Mouse (Mus musculus) kidney, postnatal 0 days (tissue): ENCODE measurements around the gene C130026I21Rik. TPM values are rescaled to one million over a fixed set of nuclear protein-coding genes. Genes with fewer than 3 reads are reported as not detected.
A peak's percentile ranks its signal among the peaks of the same experiment; 100 is the strongest.

Experiments used
- ATAC-seq: fragments of 200-750 bp; cut with Nextera tagmentation; replicated peaks from 2 replicates; pipeline ENCODE4 v1.8.0; 2017; ENCODE audit warnings: low read depth, moderate number of reproducible peaks, moderate TSS enrichment, moderate library complexity; ENCODE audit not compliant: low FRiP score
- DNase-seq: peaks from one replicate; pipeline ENCODE4 v3.0.0-alpha.2; 2016; ENCODE audit warnings: low spot score
- H3K27ac ChIP-seq: fragments of 300-500 bp; sonication (generic); 2 replicates; pipeline ENCODE4 v1.5.1; 2014; ENCODE audit warnings: mild to moderate bottlenecking
- H3K27me3 ChIP-seq: fragments of 300-500 bp; sonication (generic); 2 replicates; pipeline ENCODE4 v1.6.1; 2014; ENCODE audit warnings: low read length, mixed read lengths; ENCODE audit not compliant: insufficient read depth
- H3K36me3 ChIP-seq: fragments of 300-500 bp; sonication (generic); 2 replicates; pipeline ENCODE4 v1.6.1; 2014; ENCODE audit warnings: low read length, mixed read lengths; ENCODE audit not compliant: insufficient read depth
- H3K4me1 ChIP-seq: fragments of 300-500 bp; sonication (generic); replicated peaks from 2 replicates; pipeline ENCODE4 v1.6.1; 2014; ENCODE audit warnings: antibody characterized with exemption, low read length, mixed read lengths; ENCODE audit not compliant: insufficient read depth
- H3K4me2 ChIP-seq: fragments of 300-500 bp; sonication (generic); 2 replicates; pipeline ENCODE4 v1.6.1; 2014; ENCODE audit warnings: mild to moderate bottlenecking, low read length, moderate library complexity, mixed read lengths
- H3K4me3 ChIP-seq: fragments of 300-500 bp; sonication (generic); replicated peaks from 2 replicates; pipeline ENCODE4 v1.5.1; 2014; ENCODE audit warnings: low read depth, low read length
- H3K9ac ChIP-seq: fragments of 300-500 bp; sonication (generic); 2 replicates; pipeline ENCODE4 v1.6.1; 2014; ENCODE audit warnings: low read depth, low read length
- H3K9me3 ChIP-seq: fragments of 300-500 bp; sonication (generic); replicated peaks from 2 replicates; pipeline ENCODE4 v1.6.1; 2016; ENCODE audit warnings: low read length, inconsistent platforms, mixed read lengths
- CTCF ChIP-seq: IDR thresholded peaks from 2 replicates; pipeline ENCODE4 v1.5.1; 2016; ENCODE audit warnings: antibody characterized with exemption, low read depth, mild to moderate bottlenecking, moderate library complexity
- WGBS: fragments of 180-500 bp; shearing (Covaris S2); extraction: QIAGEN DNeasy Blood & Tissue Kit; methylation state at CpG from one replicate; pipeline ENCODE4 v1.1.7; 2014; 5-methylcytosine and 5-hydroxymethylcytosine counted together
- microRNA-seq: library from miRNA; unstranded; fragments of <30 nt; microRNA quantifications from one replicate; pipeline ENCODE4, GENCODE M21; 2016
- polyA plus RNA-seq: library from polyadenylated mRNA; unstranded; fragments of >200 nt; fragmentation: Nextera tagmentation; extraction: Ambion mirVana; gene quantifications from 2 replicates; pipeline ENCODE4 v1.2.1, GENCODE M21; 2015

C130026I21Rik gene
- polyA plus RNA-seq, 1 experiment from 2014 or later, result 0.14 TPM

DNA sequence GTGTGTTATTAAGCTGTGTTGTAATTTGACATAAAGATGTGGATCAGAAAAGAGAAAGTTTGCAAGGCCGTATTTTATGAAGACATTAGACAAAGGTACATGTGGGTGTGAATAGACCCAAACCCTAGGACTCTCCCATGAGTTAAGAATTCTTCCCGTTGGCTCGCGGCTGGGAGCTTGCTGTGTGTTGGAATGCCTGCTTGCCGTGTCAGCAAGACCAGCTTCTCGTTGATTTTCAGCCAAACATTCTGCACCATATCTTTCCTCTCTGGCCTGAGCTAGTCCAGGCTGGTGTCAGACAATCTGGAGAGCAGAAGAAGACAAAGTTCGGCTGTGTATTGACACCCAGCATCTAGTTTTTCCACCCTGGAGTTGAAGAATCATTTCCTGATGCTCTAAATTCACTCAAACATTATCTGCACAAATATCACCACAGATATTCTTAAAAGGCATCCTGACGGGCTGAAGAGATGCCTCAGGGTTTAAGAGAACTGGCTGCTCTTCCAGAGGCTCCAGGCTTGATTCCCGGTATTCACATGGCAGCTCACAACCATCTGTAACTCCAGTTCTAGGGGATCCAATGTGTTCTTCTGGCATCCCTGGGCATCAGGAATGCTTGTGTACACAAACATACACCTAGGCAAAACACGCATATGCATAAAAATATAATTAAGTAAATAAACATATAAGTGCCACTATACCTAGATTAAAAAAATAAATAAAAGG is 317.7 kb downstream of the C130026I21Rik start:
- no peaks in the 10 kb centered on the region for H3K4me1 ChIP-seq
- no peak overlapping the region for H3K4me2 ChIP-seq
- no peak overlapping the region for H3K9ac ChIP-seq
- no peaks in the 10 kb centered on the region for H3K36me3 ChIP-seq
- no peaks in the 10 kb centered on the region for H3K27me3 ChIP-seq
- H3K4me3 ChIP-seq, result no peak overlapping the region
- no peak for TF ChIP-seq CTCF
- H3K9me3 ChIP-seq, result no peaks in the 10 kb centered on the region
- no peak for DNase-seq
- 62% methylated on average over 10 of the region's 10 CpGs for WGBS
- H3K27ac ChIP-seq, result no peak overlapping the region
- ATAC-seq, result no peak

DNA sequence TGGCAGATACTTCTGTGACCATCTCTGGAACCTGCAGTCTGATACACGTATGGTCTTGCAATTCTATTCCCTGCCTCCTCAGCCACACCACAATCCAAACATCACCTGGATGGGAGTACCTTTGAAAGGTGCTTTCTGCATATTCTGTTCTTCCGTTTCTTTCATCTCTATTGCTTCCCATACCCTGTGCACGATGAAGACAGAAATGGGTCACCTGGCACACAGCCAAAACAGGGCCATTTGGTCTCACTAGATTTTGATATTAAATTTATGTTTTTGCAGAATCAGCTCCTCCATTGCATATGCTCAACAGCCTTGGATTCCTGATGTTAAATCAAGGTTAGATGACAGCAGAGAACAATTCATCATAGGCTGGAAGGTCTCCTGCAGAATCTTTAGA is 318.8 kb downstream of the C130026I21Rik start:
- Histone ChIP-seq H3K9ac (no peak overlapping the region), H3K4me1 (no peaks in the 10 kb centered on the region), H3K36me3 (no peaks in the 10 kb centered on the region), H3K9me3 (no peaks in the 10 kb centered on the region), H3K4me3 (no peak overlapping the region), H3K27ac (no peak overlapping the region), H3K4me2 (no peak overlapping the region), H3K27me3 (no peaks in the 10 kb centered on the region)
- WGBS, result 84% methylated on average over 3 of the region's 3 CpGs
- no peak for TF ChIP-seq CTCF
- DNase-seq (no peak), ATAC-seq (no peak)

DNA sequence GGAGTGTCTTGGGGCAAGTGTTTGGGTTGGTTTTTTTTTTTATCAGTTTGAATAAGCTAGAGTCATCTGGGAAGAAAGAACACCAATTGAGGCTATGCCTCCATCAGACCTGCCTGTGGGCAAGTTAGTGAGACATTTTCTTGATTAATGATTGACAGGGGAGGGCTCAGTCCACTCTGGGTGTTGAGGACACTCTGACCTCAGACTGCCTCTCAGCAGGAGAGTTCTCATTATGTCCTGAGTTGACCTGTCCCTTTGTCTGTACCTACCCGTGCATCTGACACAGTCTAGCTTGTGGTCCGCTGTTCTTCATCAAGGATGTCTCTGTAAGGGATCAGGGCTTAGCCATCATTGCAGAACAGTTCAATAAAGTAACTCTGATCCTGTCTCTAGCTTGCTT is 323.0 kb downstream of the C130026I21Rik start:
- Histone ChIP-seq H3K4me2 (no peak overlapping the region), H3K4me1 (no peaks in the 10 kb centered on the region), H3K27me3 (no peaks in the 10 kb centered on the region), H3K27ac (no peak overlapping the region), H3K36me3 (no peaks in the 10 kb centered on the region), H3K9ac (no peak overlapping the region), H3K9me3 (no peaks in the 10 kb centered on the region), H3K4me3 (no peak overlapping the region)
- ATAC-seq (peak; percentile 89), DNase-seq (no peak)
- WGBS, result 73% methylated on average over 2 of the region's 2 CpGs
- TF ChIP-seq CTCF, result no peak

DNA sequence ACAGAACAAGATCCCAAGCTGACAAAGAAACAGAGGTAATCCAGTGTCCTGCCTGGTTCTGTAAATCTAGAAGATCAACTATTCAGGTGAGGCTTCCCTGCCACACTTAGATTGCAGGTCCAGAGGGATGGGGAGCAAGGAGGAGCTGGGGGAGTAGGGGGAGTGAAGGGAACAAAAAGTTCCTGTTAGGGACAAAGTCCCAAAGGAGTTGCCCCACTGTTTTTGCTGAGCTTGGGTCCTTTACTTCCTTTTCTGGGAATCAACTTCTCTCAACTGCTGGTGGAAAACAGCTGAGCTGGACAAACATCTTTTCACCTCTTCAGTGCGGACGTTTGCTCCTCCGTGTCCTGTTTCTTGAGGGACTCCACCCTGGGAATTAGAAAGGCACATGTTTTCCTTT is 324.4 kb downstream of the C130026I21Rik start:
- Histone ChIP-seq H3K36me3 (no peaks in the 10 kb centered on the region), H3K9ac (no peak overlapping the region), H3K4me1 (no peaks in the 10 kb centered on the region), H3K27ac (no peak overlapping the region), H3K4me2 (no peak overlapping the region), H3K4me3 (no peak overlapping the region), H3K27me3 (no peaks in the 10 kb centered on the region), H3K9me3 (no peaks in the 10 kb centered on the region)
- DNase-seq, result no peak
- no peak for TF ChIP-seq CTCF
- 52% methylated on average over 3 of the region's 3 CpGs for WGBS
- no peak for ATAC-seq

DNA sequence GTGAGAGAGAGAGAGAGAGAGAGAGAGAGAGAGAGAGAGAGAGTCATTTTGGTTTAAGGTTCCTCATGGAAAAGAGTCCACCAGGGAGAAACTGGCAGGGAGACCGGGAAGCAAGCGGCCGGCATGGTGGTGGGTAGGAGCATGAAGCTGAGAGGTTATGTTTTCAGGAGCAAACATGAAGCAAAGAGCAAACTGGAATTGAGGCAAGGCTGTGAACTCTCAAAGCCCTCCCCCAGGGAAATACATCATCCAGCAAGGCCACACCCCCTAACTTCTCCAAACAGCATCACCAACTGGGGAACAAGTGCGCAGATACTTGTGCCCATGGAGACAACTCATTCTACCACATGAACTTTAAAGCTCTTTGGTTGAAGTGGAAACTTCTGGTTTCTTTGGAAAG is 326.8 kb downstream of the C130026I21Rik start:
- ATAC-seq (no peak), DNase-seq (no peak)
- Histone ChIP-seq H3K4me2 (no peak overlapping the region), H3K9me3 (no peaks in the 10 kb centered on the region), H3K27ac (no peak overlapping the region), H3K4me1 (no peaks in the 10 kb centered on the region), H3K9ac (no peak overlapping the region), H3K36me3 (no peaks in the 10 kb centered on the region), H3K27me3 (no peaks in the 10 kb centered on the region), H3K4me3 (no peak overlapping the region)
- TF ChIP-seq CTCF, result no peak
- 96% methylated on average over 4 of the region's 4 CpGs for WGBS

Small RNA genes within 50 kb of the gene (microRNA-seq; reads per million reads assigned to microRNA genes)
- not detected for gene Gm27907

Other genes with a start within 250 kb of the C130026I21Rik start
- not detected in 2 replicates for gene Gm10553, start 170.4 kb downstream of the C130026I21Rik start, polyA plus RNA-seq
- not detected in 2 replicates for gene A530032D15Rik, start 160.7 kb downstream of the C130026I21Rik start, polyA plus RNA-seq